Mouse (Mus musculus) midbrain, embryonic 16.5 days (tissue): ENCODE measurements around the gene Gna15. TPM values are rescaled to one million over a fixed set of nuclear protein-coding genes. Genes with fewer than 3 reads are reported as not detected.
A peak's percentile ranks its signal among the peaks of the same experiment; 100 is the strongest.

Experiments used
- ATAC-seq: fragments of 200-750 bp; cut with Nextera tagmentation; 2 replicates; pipeline ENCODE4 v1.8.0; 2017; ENCODE audit warnings: moderate TSS enrichment
- H3K27ac ChIP-seq: fragments of 300-500 bp; sonication (generic); 2 replicates; pipeline ENCODE4 v1.5.1; 2014; ENCODE audit warnings: mild to moderate bottlenecking, low read length, mixed read lengths
- H3K27me3 ChIP-seq: fragments of 300-500 bp; sonication (generic); 2 replicates; pipeline ENCODE4 v1.6.1; 2014; ENCODE audit warnings: low read depth, low read length, mixed read lengths; ENCODE audit not compliant: control insufficient read depth, insufficient read depth
- H3K36me3 ChIP-seq: fragments of 300-500 bp; sonication (generic); 2 replicates; pipeline ENCODE4 v1.6.1; 2014; ENCODE audit warnings: mild to moderate bottlenecking, low read length, moderate library complexity, mixed read lengths; ENCODE audit not compliant: control insufficient read depth, insufficient read depth
- H3K4me1 ChIP-seq: fragments of 300-500 bp; sonication (generic); 2 replicates; pipeline ENCODE4 v1.6.1; 2014; ENCODE audit warnings: mild to moderate bottlenecking, low read length, mixed read lengths; ENCODE audit not compliant: control insufficient read depth, insufficient read depth
- H3K4me2 ChIP-seq: fragments of 300-500 bp; sonication (generic); 2 replicates; pipeline ENCODE4 v1.6.1; 2014; ENCODE audit warnings: mild to moderate bottlenecking, low read length, mixed read lengths
- H3K4me3 ChIP-seq: fragments of 300-500 bp; sonication (generic); 2 replicates; pipeline ENCODE4 v1.5.1; 2014; ENCODE audit warnings: low read depth, mild to moderate bottlenecking, low read length, moderate library complexity, mixed read lengths
- H3K9ac ChIP-seq: fragments of 300-500 bp; sonication (generic); 2 replicates; pipeline ENCODE4 v1.6.1; 2014; ENCODE audit warnings: low read depth, low read length, mixed read lengths
- H3K9me3 ChIP-seq: fragments of 300-500 bp; sonication (generic); replicated peaks from 2 replicates; pipeline ENCODE4 v1.6.1; 2014; ENCODE audit warnings: mild to moderate bottlenecking, low read length, mixed read lengths; ENCODE audit not compliant: control insufficient read depth, poor library complexity, severe bottlenecking
- WGBS: fragments of 180-500 bp; shearing (Covaris S2); extraction: QIAGEN DNeasy Blood & Tissue Kit; methylation state at CpG from one replicate; pipeline ENCODE4 v1.1.7; 2014; 5-methylcytosine and 5-hydroxymethylcytosine counted together
- polyA plus RNA-seq: library from polyadenylated mRNA; unstranded; fragments of >200 nt; fragmentation: Nextera tagmentation; extraction: Ambion mirVana; gene quantifications from 2 replicates; pipeline ENCODE4 v1.2.1, GENCODE M21; 2015

Gene Gna15
- polyA plus RNA-seq, 1 experiment from 2014 or later: 0.80 TPM

DNA sequence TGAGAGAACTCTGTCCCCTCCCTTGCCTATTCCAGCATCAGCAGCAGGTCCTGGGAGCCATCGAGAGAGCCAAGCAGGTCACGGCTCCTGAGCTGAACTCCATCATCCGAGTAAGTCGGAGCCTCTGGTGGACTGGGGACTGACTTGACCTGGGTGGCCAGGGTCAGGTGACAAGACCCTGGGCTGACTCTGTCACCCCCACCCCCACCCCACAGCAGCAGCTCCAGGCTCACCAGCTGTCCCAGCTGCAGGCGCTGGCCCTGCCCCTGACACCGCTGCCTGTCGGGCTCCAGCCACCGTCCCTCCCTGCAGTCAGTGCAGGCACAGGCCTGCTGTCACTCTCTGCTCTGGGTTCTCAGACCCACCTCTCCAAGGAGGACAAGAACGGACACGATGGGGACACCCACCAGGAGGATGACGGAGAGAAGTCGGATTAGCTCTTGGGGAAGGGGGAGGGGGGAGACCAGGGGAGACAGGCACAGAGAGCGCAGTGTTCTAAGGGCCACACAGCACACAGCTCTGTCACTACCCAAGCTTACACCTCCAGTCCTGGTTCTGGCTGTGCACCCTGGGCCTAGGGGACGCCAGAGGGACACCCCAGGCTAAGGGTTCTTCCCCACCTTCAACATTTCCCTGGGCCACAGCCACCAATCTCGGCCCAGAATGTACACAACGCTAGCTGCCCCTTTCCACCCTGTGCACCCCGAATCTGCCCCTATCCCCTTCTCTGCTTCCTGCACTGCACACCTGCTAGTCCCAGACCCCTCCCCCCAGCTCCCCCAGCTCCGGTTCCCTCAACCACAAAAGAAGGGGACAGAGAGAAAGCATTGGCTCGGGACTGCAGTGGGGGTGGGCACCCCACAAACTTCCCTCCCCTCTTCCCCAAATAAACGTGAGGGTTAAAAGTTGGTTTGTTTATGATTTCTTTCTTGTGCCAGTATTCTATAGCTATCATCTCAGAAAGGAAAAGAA is 41.5 kb upstream of the Gna15 start:
- Histone ChIP-seq H3K4me1 (peaks cover 44% of the 10 kb centered on the region), H3K4me2 (no peak overlapping the region), H3K9ac (no peak overlapping the region), H3K27me3 (peaks cover 6% of the 10 kb centered on the region), H3K9me3 (no peaks in the 10 kb centered on the region), H3K27ac (no peak overlapping the region), H3K4me3 (no peak overlapping the region), H3K36me3 (peaks cover 14% of the 10 kb centered on the region; the same call in 1 of the 2 replicates)
- no peak for ATAC-seq
- 35% methylated on average over 19 of the region's 20 CpGs for WGBS

DNA sequence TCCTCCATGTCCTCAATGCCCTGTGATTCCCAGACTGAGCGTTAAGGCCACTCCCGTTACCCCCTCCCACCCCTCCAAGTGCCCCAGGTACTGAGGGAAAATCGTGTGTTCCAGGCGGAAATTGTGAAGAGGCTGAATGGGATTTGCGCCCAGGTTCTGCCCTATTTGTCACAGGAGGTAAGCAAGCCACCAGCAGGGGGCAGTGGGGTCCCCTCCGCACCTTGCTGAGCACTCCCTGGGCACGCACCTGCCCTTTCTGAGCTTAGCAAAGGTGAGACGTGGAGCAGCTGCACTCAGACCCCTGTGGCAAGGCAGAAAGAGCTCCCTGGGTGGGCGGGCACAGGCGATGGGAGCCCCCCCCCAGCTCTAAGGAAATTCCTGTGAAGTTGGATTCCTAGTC is 40.7 kb upstream of the Gna15 start:
- Histone ChIP-seq H3K4me1 (peaks cover 40% of the 10 kb centered on the region), H3K9ac (no peak overlapping the region), H3K4me2 (no peak overlapping the region), H3K27me3 (peaks cover 6% of the 10 kb centered on the region), H3K27ac (no peak overlapping the region), H3K9me3 (no peaks in the 10 kb centered on the region), H3K36me3 (peaks cover 14% of the 10 kb centered on the region; the same call in 1 of the 2 replicates), H3K4me3 (no peak overlapping the region)
- ATAC-seq: no peak
- WGBS: 19% methylated on average over 10 of the region's 10 CpGs

DNA sequence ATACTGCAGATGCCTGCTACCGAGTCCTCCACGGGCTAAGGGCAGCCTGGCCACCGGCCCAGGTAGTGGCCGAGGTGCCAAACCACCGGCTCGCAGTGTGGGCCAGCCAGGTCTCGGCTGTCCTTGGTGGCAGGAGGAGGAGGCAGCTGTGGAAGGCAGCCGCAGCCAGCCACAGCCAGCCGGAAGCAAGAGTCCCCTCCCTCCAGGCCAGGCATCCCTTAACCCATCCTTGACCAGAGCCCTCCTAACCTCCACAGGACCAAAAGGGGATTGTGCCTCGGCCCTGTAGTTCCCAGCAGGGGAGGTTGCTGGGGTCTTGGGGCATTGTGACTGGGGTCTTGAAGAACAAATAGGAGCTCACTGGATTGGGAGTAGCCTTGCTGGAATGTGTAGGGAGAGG is 40.2 kb upstream of the Gna15 start:
- no peak overlapping the region for H3K27ac ChIP-seq

DNA sequence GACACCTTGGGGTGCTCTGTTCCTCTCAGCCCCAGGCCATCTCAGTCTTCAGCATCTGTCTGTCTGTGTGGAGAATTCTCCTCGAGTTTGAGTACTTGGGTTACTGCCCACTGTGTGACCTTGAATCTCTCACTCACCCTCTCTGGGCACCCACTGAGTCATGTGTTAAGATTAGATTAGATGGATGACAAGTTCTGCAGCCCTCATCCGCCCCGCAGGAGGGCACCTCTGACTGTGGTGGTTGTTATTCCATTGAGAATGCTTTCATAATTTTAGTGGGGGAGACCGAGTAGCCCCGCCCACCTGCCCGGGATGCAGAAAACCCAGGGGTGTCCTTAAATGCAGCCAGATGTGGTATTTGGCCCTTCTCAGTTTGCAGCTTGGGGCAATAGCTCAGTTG is 39.5 kb upstream of the Gna15 start:
- H3K4me3 ChIP-seq: peak overlapping the region; percentile 11; the same call in 1 of the 2 replicates
- H3K4me1 ChIP-seq: peaks cover 36% of the 10 kb centered on the region
- ATAC-seq: no peak
- no peaks in the 10 kb centered on the region for H3K9me3 ChIP-seq
- H3K4me2 ChIP-seq: no peak overlapping the region; the same call in 1 of the 2 replicates
- peaks cover 6% of the 10 kb centered on the region for H3K27me3 ChIP-seq
- H3K9ac ChIP-seq: 0 out of 2 replicates have a peak overlapping the region, but pooled peaks have one; percentile 14
- no peak overlapping the region for H3K27ac ChIP-seq
- 50% methylated on average over 6 of the region's 6 CpGs for WGBS
- peaks cover 14% of the 10 kb centered on the region; the same call in 1 of the 2 replicates for H3K36me3 ChIP-seq

More for the DNA sequence above, 40.2 kb upstream of the Gna15 start:
- 8% methylated on average over 10 of the region's 10 CpGs for WGBS
- ATAC-seq: no peak
- H3K9ac ChIP-seq: 0 out of 2 replicates have a peak overlapping the region, but pooled peaks have one; percentile 27
- H3K4me2 ChIP-seq: peak overlapping the region; percentile 31; the same call in 1 of the 2 replicates
- H3K36me3 ChIP-seq: peaks cover 14% of the 10 kb centered on the region; the same call in 1 of the 2 replicates
- peaks cover 6% of the 10 kb centered on the region for H3K27me3 ChIP-seq
- H3K4me1 ChIP-seq: peaks cover 40% of the 10 kb centered on the region
- H3K9me3 ChIP-seq: no peaks in the 10 kb centered on the region
- peak overlapping the region; percentile 11; the same call in 1 of the 2 replicates for H3K4me3 ChIP-seq

DNA sequence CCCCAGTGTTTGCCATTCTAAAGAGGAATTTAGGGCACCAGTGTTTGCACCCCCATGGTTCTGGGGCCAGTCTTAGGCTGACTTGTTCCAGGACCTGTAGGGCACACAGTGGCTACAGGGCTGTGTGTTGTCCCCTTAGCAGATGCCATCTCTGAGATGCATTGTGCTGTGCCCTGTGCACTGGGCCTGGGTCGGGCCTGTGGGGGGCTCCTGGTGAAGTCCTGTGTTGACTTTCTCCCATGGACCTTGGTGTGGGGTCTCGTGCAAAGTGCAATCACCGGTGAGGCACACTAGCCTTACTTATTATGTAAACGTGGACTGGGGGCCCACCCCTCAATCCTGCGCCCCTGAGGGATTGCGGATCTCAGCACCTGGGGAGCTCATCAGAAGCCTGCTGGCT is 38.4 kb upstream of the Gna15 start:
- H3K9me3 ChIP-seq: no peaks in the 10 kb centered on the region
- H3K27me3 ChIP-seq: peaks cover 6% of the 10 kb centered on the region
- 78% methylated on average over 6 of the region's 6 CpGs for WGBS
- peaks cover 33% of the 10 kb centered on the region for H3K4me1 ChIP-seq
- H3K9ac ChIP-seq: no peak overlapping the region
- H3K27ac ChIP-seq: no peak overlapping the region
- no peak overlapping the region for H3K4me3 ChIP-seq
- peaks cover 14% of the 10 kb centered on the region; the same call in 1 of the 2 replicates for H3K36me3 ChIP-seq
- no peak for ATAC-seq
- H3K4me2 ChIP-seq: peak overlapping the region; percentile 3; the same call in 1 of the 2 replicates

DNA sequence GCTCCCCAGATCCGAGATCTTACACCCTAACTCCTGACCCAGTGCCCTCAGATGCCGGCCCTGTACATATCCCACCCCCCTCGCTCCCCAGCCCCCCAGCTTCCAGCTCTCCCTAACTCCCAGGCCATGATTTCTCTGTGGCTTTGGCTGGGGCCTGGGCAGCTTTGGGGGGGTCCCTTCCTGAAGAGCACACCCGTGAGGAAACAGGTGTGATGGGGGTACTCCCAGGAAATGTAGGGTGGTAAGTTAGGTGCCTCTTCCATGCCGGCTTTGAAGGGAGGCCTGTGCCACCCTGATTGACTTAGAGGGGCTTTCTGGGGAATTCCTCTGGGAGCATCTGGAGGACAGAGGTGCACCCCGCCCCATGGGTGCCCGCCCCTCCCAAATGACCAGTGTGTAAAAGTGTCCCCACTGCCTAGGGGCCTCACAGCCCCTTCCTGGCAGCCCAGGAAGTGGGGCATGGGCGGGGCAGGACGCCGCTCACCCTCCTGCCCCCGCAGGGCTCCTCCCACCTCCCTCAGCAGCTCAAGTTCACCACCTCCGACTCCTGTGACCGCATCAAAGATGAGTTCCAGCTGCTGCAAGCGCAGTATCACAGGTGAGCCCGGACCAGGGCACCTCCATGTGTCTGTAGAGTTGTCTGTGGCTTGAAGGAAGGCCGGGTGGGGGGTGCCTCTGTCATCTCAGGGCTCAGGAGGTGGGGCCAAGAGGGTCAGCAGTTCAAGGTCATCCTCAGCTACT is 36.9 kb upstream of the Gna15 start:
- no peaks in the 10 kb centered on the region for H3K9me3 ChIP-seq
- WGBS: 36% methylated on average over 16 of the region's 16 CpGs
- peaks cover 33% of the 10 kb centered on the region for H3K4me1 ChIP-seq
- H3K27ac ChIP-seq: no peak overlapping the region; the same call in none of the 2 replicates
- ATAC-seq: no peak; the same call in 1 of the 2 replicates
- peak overlapping the region; percentile 89 for H3K4me3 ChIP-seq
- H3K4me2 ChIP-seq: peak overlapping the region; percentile 82
- peaks cover 3% of the 10 kb centered on the region for H3K27me3 ChIP-seq
- H3K9ac ChIP-seq: peak overlapping the region; percentile 100
- peaks cover 12% of the 10 kb centered on the region; the same call in 1 of the 2 replicates for H3K36me3 ChIP-seq

DNA sequence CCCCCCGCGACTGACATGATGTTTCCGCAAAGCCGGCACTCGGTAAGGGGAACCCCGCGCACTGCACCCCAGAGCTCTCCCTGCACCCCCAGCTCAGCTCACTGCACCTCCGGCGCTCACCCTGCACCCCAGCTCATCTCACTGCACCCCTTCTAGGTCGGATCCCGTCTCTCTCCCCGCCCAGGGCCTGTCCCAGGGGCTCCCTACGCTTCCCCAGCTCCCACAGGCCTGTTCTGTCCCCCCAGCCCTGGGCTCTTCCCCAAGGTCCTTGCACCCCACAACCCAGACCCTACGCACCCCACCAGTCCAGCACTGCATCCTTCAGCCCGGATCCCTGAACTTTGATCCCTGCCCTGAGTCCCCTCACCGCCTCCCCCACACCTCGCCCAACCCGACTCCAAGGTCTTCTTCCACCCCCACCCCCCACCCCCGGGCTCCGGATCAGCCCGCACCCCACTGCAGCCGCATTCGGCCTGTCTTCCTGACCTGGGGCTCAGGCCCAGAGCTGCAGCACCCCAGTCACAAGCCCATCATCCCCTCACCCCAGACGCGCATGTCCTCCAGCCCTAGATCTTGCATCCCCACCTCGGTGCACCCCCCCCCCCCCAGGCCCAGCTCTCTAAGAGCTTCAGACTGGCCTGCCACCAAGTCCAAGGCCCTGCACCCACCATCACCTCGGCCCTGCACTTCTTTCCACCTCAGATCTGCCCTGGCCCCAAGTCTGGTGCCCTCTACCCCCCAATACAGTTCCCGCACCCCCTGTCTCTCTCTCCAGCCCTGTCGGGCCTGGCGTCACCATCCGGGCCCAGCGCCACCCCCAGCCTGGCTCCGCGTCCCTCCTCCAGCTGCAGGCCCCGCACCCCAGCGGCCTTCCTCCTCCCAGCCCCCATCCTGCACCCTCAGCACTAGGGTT is 35.9 kb upstream of the Gna15 start:
- Histone ChIP-seq H3K4me1 (peaks cover 33% of the 10 kb centered on the region), H3K27me3 (no peaks in the 10 kb centered on the region), H3K4me3 (peak overlapping the region; percentile 89), H3K27ac (peak overlapping the region; percentile 87), H3K9ac (peak overlapping the region; percentile 100), H3K36me3 (peaks cover 3% of the 10 kb centered on the region; the same call in 1 of the 2 replicates), H3K4me2 (peak overlapping the region; percentile 82), H3K9me3 (no peaks in the 10 kb centered on the region)
- ATAC-seq: peak; percentile 40
- 1% methylated on average over 25 of the region's 36 CpGs for WGBS

DNA sequence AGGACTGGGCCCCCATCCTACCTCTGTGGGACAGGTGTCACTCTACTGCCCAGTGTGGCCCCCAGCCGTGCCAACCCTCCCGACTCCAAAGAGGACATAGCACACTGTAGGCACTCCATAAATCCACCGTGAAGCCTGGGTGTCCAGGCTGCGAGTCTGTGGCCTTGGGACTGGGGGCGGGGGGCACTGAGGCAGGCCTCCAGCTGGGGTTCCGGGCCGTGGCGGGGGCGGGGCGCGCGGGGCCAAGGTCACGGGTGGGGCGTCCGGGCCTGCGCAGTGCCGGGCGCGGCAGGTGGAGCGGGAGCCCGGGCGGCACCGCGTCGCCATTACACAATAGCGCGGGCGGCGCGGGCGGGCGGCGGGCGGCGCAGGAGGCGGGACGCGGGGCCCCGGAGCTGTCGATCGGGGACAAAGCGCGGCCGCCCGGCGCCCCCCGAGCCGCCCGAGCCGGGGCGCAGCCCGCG is 35.2 kb upstream of the Gna15 start, which contains the start of gene Aes:
Gene Aes, plus strand, starts transcription at position 326 of the 464 bp plus-strand sequence.
- Histone ChIP-seq H3K27ac (peak within 1 kb of the TSS; percentile 87), H3K9ac (peak within 1 kb of the TSS; percentile 100), H3K4me1 (peaks cover 33% of the 10 kb centered on the region), H3K9me3 (no peaks in the 10 kb centered on the region), H3K4me3 (peak within 1 kb of the TSS; percentile 89), H3K27me3 (no peaks in the 10 kb centered on the region), H3K4me2 (peak within 1 kb of the TSS; percentile 82), H3K36me3 (no peaks in the 10 kb centered on the region)
- ATAC-seq: peak; percentile 57
- WGBS: under 1% methylated on average over 34 of the region's 53 CpGs
